Mouse (Mus musculus): ENCODE results near the gene Gm12845. TPM values are rescaled to one million over a fixed set of nuclear protein-coding genes. Genes with fewer than 3 reads are reported as not detected.

Gm12845 gene
- total and polyA plus RNA-seq, 2 experiments from 2014 or later = not detected

DNA sequence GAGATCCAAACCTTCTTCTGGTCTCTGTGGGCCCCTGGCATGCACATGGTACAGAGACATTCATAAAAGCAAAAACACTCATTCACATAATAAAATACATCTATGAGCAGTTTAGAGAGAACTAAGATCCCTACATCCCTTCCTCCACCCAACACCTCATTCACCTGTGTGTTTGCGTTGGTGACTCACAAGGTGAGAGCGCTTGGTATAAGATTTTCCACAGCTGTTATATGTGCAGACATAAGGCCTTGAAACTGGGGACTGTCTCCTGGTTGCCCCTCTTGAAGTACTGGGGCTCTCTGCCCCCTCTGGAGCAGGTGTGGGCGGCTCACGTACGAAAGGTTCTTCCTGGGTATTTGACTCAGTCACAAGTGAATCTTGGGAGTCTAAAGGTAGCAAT lies 35.9 kb downstream of the Gm12845 start:
- no peak overlapping the region for H3K4me2 ChIP-seq (ENCODE audit: low read depth)
- H3K4me3 ChIP-seq (ENCODE audit: low read depth, low read length) = no peak overlapping the region
- no peaks in the 10 kb centered on the region for H3K27me3 ChIP-seq (ENCODE audit: insufficient read depth, low read length)
- no peaks in the 10 kb centered on the region for H3K9me3 ChIP-seq (ENCODE audit: low read length)
- no peak for ATAC-seq
- H3K27ac ChIP-seq (ENCODE audit: low read depth, low read length) = no peak overlapping the region
- TF ChIP-seq CTCF (IDR thresholded peaks at IDR 0.05; ENCODE audit: low read depth) = no peak
- DNase-seq = no peak
- H3K36me3 ChIP-seq (ENCODE audit: insufficient read depth) = no peaks in the 10 kb centered on the region
- 93% methylated on average over 5 of the region's 5 CpGs for WGBS
- H3K4me1 ChIP-seq (ENCODE audit: insufficient read depth) = no peaks in the 10 kb centered on the region
- no peak overlapping the region for H3K9ac ChIP-seq

DNA sequence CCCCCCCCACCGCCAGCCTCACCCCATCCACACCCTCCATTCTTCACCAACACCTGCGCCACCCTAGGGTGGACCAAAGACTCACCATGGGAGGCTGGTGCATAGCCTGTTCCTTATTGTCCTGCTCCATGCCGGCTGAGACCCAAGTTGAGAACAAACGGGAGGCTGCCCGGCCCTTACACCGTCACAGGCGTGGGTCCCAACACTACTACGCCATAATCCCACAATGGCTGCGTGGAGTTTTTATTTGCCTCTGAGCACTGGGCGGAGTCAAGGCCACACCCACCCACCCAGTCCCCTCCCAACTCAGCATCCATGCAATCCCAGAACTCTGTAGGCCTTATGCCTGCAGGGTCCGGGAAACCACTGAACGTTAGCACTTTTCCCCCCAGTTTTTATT lies 41.2 kb downstream of the Gm12845 start, which contains the start of gene Klf17:
Gene Klf17 (minus strand): TSS at position 233 of the 400 bp plus-strand sequence.
- H3K4me1 ChIP-seq (ENCODE audit: insufficient read depth) = no peaks in the 10 kb centered on the region
- WGBS = 72% methylated on average over 11 of the region's 12 CpGs
- H3K9me3 ChIP-seq (ENCODE audit: low read length) = no peaks in the 10 kb centered on the region
- no peak for TF ChIP-seq CTCF (IDR thresholded peaks at IDR 0.05; ENCODE audit: low read depth)
- ATAC-seq = no peak
- no peak within 1 kb of the TSS for H3K27ac ChIP-seq (ENCODE audit: low read depth, low read length)
- no peaks in the 10 kb centered on the region for H3K36me3 ChIP-seq (ENCODE audit: insufficient read depth)
- H3K9ac ChIP-seq = no peak within 1 kb of the TSS
- H3K27me3 ChIP-seq (ENCODE audit: insufficient read depth, low read length) = no peaks in the 10 kb centered on the region
- H3K4me3 ChIP-seq (ENCODE audit: low read depth, low read length) = no peak within 1 kb of the TSS
- no peak within 1 kb of the TSS for H3K4me2 ChIP-seq (ENCODE audit: low read depth)
- no peak for DNase-seq

GRCm38 (mm10) chr4:117770935-117771334 lies 46.7 kb downstream of the Gm12845 start:
- no peaks in the 10 kb centered on the region for H3K27me3 ChIP-seq (ENCODE audit: insufficient read depth, low read length)
- H3K4me2 ChIP-seq (ENCODE audit: low read depth) = no peak overlapping the region
- no peak overlapping the region for H3K4me3 ChIP-seq (ENCODE audit: low read depth, low read length)
- no peaks in the 10 kb centered on the region for H3K36me3 ChIP-seq (ENCODE audit: insufficient read depth)
- WGBS = 16% methylated on average over 5 of the region's 5 CpGs
- no peaks in the 10 kb centered on the region for H3K9me3 ChIP-seq (ENCODE audit: low read length)
- no peak overlapping the region for H3K27ac ChIP-seq (ENCODE audit: low read depth, low read length)
- H3K4me1 ChIP-seq (ENCODE audit: insufficient read depth) = no peaks in the 10 kb centered on the region
- peak; percentile 70 for TF ChIP-seq CTCF (IDR thresholded peaks at IDR 0.05; ENCODE audit: low read depth)
- no peak overlapping the region for H3K9ac ChIP-seq
- ATAC-seq = no peak; the same call in 1 of the 2 replicates
- DNase-seq = peak; percentile 84

GRCm38 (mm10) chr4:117772960-117773359 lies 48.7 kb downstream of the Gm12845 start:
- Histone ChIP-seq H3K4me3 (ENCODE audit: low read depth, low read length) (no peak overlapping the region), H3K36me3 (ENCODE audit: insufficient read depth) (no peaks in the 10 kb centered on the region), H3K27me3 (ENCODE audit: insufficient read depth, low read length) (no peaks in the 10 kb centered on the region), H3K27ac (ENCODE audit: low read depth, low read length) (no peak overlapping the region), H3K4me2 (ENCODE audit: low read depth) (no peak overlapping the region), H3K4me1 (ENCODE audit: insufficient read depth) (no peaks in the 10 kb centered on the region), H3K9me3 (ENCODE audit: low read length) (no peaks in the 10 kb centered on the region), H3K9ac (no peak overlapping the region)
- no peak for TF ChIP-seq CTCF (IDR thresholded peaks at IDR 0.05; ENCODE audit: low read depth)
- DNase-seq (no peak), ATAC-seq (no peak)
- WGBS = 76% methylated on average over 9 of the region's 9 CpGs

Other genes with a start within 250 kb of the Gm12845 start
- gene Rnf220, start 227.4 kb upstream of the Gm12845 start, total RNA-seq (2014; rRNA removed) = 160 and 185 TPM in 2 replicates
- gene Rnf220, start 227.4 kb upstream of the Gm12845 start, polyA plus RNA-seq (2015; fragmentation: Nextera tagmentation; extraction: Ambion mirVana) = 123 and 140 TPM in 2 replicates
- gene Eri3, start 174.0 kb upstream of the Gm12845 start, total RNA-seq (2014; rRNA removed) = 269 and 276 TPM in 2 replicates
- 379 and 380 TPM in 2 replicates for gene Eri3, start 174.0 kb upstream of the Gm12845 start, polyA plus RNA-seq (2015; fragmentation: Nextera tagmentation; extraction: Ambion mirVana)
- 75.0 and 88.4 TPM in 2 replicates for gene Dmap1, start 42.1 kb upstream of the Gm12845 start, total RNA-seq (2014; rRNA removed)
- gene Dmap1, start 42.1 kb upstream of the Gm12845 start, polyA plus RNA-seq (2015; fragmentation: Nextera tagmentation; extraction: Ambion mirVana) = 80.4 and 84.7 TPM in 2 replicates
- gene Klf17, start 41.2 kb downstream of the Gm12845 start, total RNA-seq (2014; rRNA removed) = not detected in 2 replicates
- not detected in 2 replicates for gene Klf17, start 41.2 kb downstream of the Gm12845 start, polyA plus RNA-seq (2015; fragmentation: Nextera tagmentation; extraction: Ambion mirVana)
- gene Slc6a9, start 110.1 kb downstream of the Gm12845 start, total RNA-seq (2014; rRNA removed) = 30.6 and 35.0 TPM in 2 replicates
- gene Slc6a9, start 110.1 kb downstream of the Gm12845 start, polyA plus RNA-seq (2015; fragmentation: Nextera tagmentation; extraction: Ambion mirVana) = 18.7 and 33.7 TPM in 2 replicates
- 3.4 and 7.7 TPM in 2 replicates for gene Ccdc24, start 148.1 kb downstream of the Gm12845 start, total RNA-seq (2014; rRNA removed)
- 0.94 and 1.5 TPM in 2 replicates for gene Ccdc24, start 148.1 kb downstream of the Gm12845 start, polyA plus RNA-seq (2015; fragmentation: Nextera tagmentation; extraction: Ambion mirVana)
- 179 and 192 TPM in 2 replicates for gene B4galt2, start 159.1 kb downstream of the Gm12845 start, total RNA-seq (2014; rRNA removed)
- 89.0 and 90.6 TPM in 2 replicates for gene B4galt2, start 159.1 kb downstream of the Gm12845 start, polyA plus RNA-seq (2015; fragmentation: Nextera tagmentation; extraction: Ambion mirVana)
- gene Atp6v0b, start 162.9 kb downstream of the Gm12845 start, total RNA-seq (2014; rRNA removed) = 557 and 600 TPM in 2 replicates
- gene Atp6v0b, start 162.9 kb downstream of the Gm12845 start, polyA plus RNA-seq (2015; fragmentation: Nextera tagmentation; extraction: Ambion mirVana) = 599 and 626 TPM in 2 replicates
- 21.6 and 22.3 TPM in 2 replicates for gene Dph2, start 167.6 kb downstream of the Gm12845 start, total RNA-seq (2014; rRNA removed)
- 16.7 and 17.4 TPM in 2 replicates for gene Dph2, start 167.6 kb downstream of the Gm12845 start, polyA plus RNA-seq (2015; fragmentation: Nextera tagmentation; extraction: Ambion mirVana)
- 37.9 and 42.9 TPM in 2 replicates for gene Ipo13, start 190.6 kb downstream of the Gm12845 start, total RNA-seq (2014; rRNA removed)
- gene Ipo13, start 190.6 kb downstream of the Gm12845 start, polyA plus RNA-seq (2015; fragmentation: Nextera tagmentation; extraction: Ambion mirVana) = 58.1 and 61.8 TPM in 2 replicates
- 0.62 and 1.0 TPM in 2 replicates for gene Artn, start 205.4 kb downstream of the Gm12845 start, total RNA-seq (2014; rRNA removed)
- 0.42 and 0.54 TPM in 2 replicates for gene Artn, start 205.4 kb downstream of the Gm12845 start, polyA plus RNA-seq (2015; fragmentation: Nextera tagmentation; extraction: Ambion mirVana)

Data from forebrain, postnatal 0 days (tissue).